Mouse (Mus musculus): ENCODE measurements around the gene Rnf114. TPM values are rescaled to one million over a fixed set of nuclear protein-coding genes. Genes with fewer than 3 reads are reported as not detected.

Rnf114 gene
- total and polyA plus RNA-seq, 2 experiments = 44.3 to 71.0 TPM

GRCm38 (mm10) chr2:167468444-167468843, 24.0 kb upstream of the Rnf114 start:
- H3K27me3 ChIP-seq (ENCODE audit: control insufficient read depth, insufficient read depth, low read length) = no peaks in the 10 kb centered on the region
- WGBS = 95% methylated on average over 6 of the region's 6 CpGs
- no peaks in the 10 kb centered on the region for H3K79me2 ChIP-seq (ENCODE audit: control insufficient read depth, insufficient read depth, low read length)
- H3K4me3 ChIP-seq (ENCODE audit: insufficient read depth, low read depth, low read length) = no peak overlapping the region
- no peak overlapping the region for H3K9ac ChIP-seq (ENCODE audit: low read depth, low read length)
- peaks cover 9% of the 10 kb centered on the region; the same call in 1 of the 2 replicates for H3K36me3 ChIP-seq (ENCODE audit: control insufficient read depth, insufficient read depth, low read length)
- DNase-seq (ENCODE audit: extremely low read depth, low read depth, low spot score) = no peak
- no peaks in the 10 kb centered on the region for H3K4me1 ChIP-seq (ENCODE audit: control insufficient read depth, insufficient read depth, low read length)
- no peak overlapping the region for H3K27ac ChIP-seq (replicated peaks; ENCODE audit: insufficient read depth, low read depth, low read length)
- TF ChIP-seq CTCF (IDR thresholded peaks at IDR 0.05; ENCODE audit: low read depth, low read length) (no peak), POLR2A (IDR thresholded peaks at IDR 0.05; ENCODE audit: extremely low read depth, insufficient read depth, low read length) (no peak)

DNA sequence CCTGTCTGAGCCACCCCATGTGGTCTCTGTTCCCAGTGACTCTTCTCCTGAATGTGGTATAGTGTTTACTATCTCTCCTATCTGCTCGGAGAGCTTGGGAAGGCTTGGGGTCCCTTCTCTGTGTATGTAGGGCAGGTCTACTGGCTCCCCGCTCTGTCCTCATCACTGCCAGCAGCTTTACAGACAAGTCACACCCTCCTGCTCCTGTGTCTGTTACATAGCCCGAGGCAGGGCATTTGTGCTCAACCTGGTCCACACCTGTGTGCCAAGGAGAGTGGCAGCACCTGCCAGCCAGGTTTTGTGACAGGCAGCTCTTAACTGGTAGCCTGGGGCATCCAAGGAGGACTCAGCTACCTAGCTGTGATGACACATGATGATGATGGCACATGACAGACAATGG, 21.8 kb upstream of the Rnf114 start:
- Histone ChIP-seq H3K36me3 (ENCODE audit: control insufficient read depth, insufficient read depth, low read length) (peaks cover 7% of the 10 kb centered on the region; the same call in 1 of the 2 replicates), H3K79me2 (ENCODE audit: control insufficient read depth, insufficient read depth, low read length) (no peaks in the 10 kb centered on the region), H3K9ac (ENCODE audit: low read depth, low read length) (no peak overlapping the region), H3K4me1 (ENCODE audit: control insufficient read depth, insufficient read depth, low read length) (no peaks in the 10 kb centered on the region), H3K4me3 (ENCODE audit: insufficient read depth, low read depth, low read length) (no peak overlapping the region), H3K27ac (replicated peaks; ENCODE audit: insufficient read depth, low read depth, low read length) (no peak overlapping the region), H3K27me3 (ENCODE audit: control insufficient read depth, insufficient read depth, low read length) (no peaks in the 10 kb centered on the region)
- 88% methylated on average over 3 of the region's 3 CpGs for WGBS
- no peak for TF ChIP-seq CTCF (IDR thresholded peaks at IDR 0.05; ENCODE audit: low read depth, low read length)
- no peak for TF ChIP-seq POLR2A (IDR thresholded peaks at IDR 0.05; ENCODE audit: extremely low read depth, insufficient read depth, low read length)
- DNase-seq (ENCODE audit: extremely low read depth, low read depth, low spot score) = no peak

DNA sequence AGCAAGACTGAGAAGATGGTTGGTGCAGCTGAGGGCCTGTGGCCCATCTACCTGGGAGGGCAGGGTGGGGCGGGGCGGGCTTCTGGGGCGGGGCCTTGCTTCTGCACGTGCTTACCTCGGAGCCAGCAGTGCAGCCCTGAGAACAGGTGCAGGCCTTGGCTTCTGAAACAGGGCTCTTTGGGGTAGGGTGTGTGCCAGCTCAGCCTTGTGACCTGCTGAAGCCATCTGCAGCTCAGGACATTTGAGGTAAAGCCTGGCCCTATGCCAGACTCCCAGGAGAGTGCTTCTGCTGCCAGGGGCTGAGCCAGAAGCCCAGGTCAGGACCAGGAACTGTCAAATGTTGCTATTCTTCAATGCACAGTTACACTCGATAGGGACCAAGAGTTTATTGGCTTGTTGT, 20.9 kb upstream of the Rnf114 start:
- Histone ChIP-seq H3K27ac (replicated peaks; ENCODE audit: insufficient read depth, low read depth, low read length) (no peak overlapping the region), H3K79me2 (ENCODE audit: control insufficient read depth, insufficient read depth, low read length) (no peaks in the 10 kb centered on the region), H3K4me3 (ENCODE audit: insufficient read depth, low read depth, low read length) (no peak overlapping the region), H3K27me3 (ENCODE audit: control insufficient read depth, insufficient read depth, low read length) (no peaks in the 10 kb centered on the region), H3K9ac (ENCODE audit: low read depth, low read length) (no peak overlapping the region), H3K36me3 (ENCODE audit: control insufficient read depth, insufficient read depth, low read length) (peaks cover 4% of the 10 kb centered on the region; the same call in 1 of the 2 replicates), H3K4me1 (ENCODE audit: control insufficient read depth, insufficient read depth, low read length) (no peaks in the 10 kb centered on the region)
- 90% methylated on average over 6 of the region's 6 CpGs for WGBS
- no peak for DNase-seq (ENCODE audit: extremely low read depth, low read depth, low spot score)
- TF ChIP-seq POLR2A (IDR thresholded peaks at IDR 0.05; ENCODE audit: extremely low read depth, insufficient read depth, low read length) = no peak
- TF ChIP-seq CTCF (IDR thresholded peaks at IDR 0.05; ENCODE audit: low read depth, low read length) = no peak

GRCm38 (mm10) chr2:167474218-167474617, 18.2 kb upstream of the Rnf114 start:
- Histone ChIP-seq H3K4me1 (ENCODE audit: control insufficient read depth, insufficient read depth, low read length) (no peaks in the 10 kb centered on the region), H3K36me3 (ENCODE audit: control insufficient read depth, insufficient read depth, low read length) (peaks cover 3% of the 10 kb centered on the region; the same call in 1 of the 2 replicates), H3K27me3 (ENCODE audit: control insufficient read depth, insufficient read depth, low read length) (no peaks in the 10 kb centered on the region), H3K9ac (ENCODE audit: low read depth, low read length) (no peak overlapping the region), H3K79me2 (ENCODE audit: control insufficient read depth, insufficient read depth, low read length) (no peaks in the 10 kb centered on the region), H3K27ac (replicated peaks; ENCODE audit: insufficient read depth, low read depth, low read length) (no peak overlapping the region), H3K4me3 (ENCODE audit: insufficient read depth, low read depth, low read length) (no peak overlapping the region)
- 88% methylated on average over 6 of the region's 6 CpGs for WGBS
- no peak for DNase-seq (ENCODE audit: extremely low read depth, low read depth, low spot score)
- TF ChIP-seq POLR2A (IDR thresholded peaks at IDR 0.05; ENCODE audit: extremely low read depth, insufficient read depth, low read length) = no peak
- TF ChIP-seq CTCF (IDR thresholded peaks at IDR 0.05; ENCODE audit: low read depth, low read length) = no peak

DNA sequence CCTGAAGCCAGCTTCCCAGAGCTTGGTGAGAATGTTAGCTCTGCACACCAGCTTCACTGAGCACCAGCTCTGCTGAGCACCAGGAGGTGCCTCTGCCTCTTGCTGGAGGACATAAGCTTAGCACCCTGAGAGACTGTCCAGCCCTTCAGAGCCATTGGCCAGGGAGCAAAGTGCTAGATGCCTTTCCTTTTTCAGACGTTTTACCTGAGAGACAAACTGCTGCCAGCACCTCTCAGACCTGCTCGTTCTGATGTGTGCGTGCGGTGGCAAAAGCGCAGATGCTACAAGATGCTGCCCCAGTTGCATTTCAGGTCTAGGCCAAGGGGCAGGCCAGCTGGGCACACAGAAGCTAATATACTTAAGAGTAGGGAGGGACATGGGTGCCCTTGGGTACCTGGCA, 16.8 kb upstream of the Rnf114 start:
- Histone ChIP-seq H3K9ac (ENCODE audit: low read depth, low read length) (no peak overlapping the region), H3K27me3 (ENCODE audit: control insufficient read depth, insufficient read depth, low read length) (no peaks in the 10 kb centered on the region), H3K4me3 (ENCODE audit: insufficient read depth, low read depth, low read length) (no peak overlapping the region), H3K27ac (replicated peaks; ENCODE audit: insufficient read depth, low read depth, low read length) (no peak overlapping the region), H3K4me1 (ENCODE audit: control insufficient read depth, insufficient read depth, low read length) (no peaks in the 10 kb centered on the region), H3K36me3 (ENCODE audit: control insufficient read depth, insufficient read depth, low read length) (0 out of 2 replicates have a peak, but pooled peaks cover 2% of the 10 kb centered on the region), H3K79me2 (ENCODE audit: control insufficient read depth, insufficient read depth, low read length) (no peaks in the 10 kb centered on the region)
- WGBS = 81% methylated on average over 5 of the region's 5 CpGs
- TF ChIP-seq POLR2A (IDR thresholded peaks at IDR 0.05; ENCODE audit: extremely low read depth, insufficient read depth, low read length) = no peak
- TF ChIP-seq CTCF (IDR thresholded peaks at IDR 0.05; ENCODE audit: low read depth, low read length) = no peak
- DNase-seq (ENCODE audit: extremely low read depth, low read depth, low spot score) = no peak

DNA sequence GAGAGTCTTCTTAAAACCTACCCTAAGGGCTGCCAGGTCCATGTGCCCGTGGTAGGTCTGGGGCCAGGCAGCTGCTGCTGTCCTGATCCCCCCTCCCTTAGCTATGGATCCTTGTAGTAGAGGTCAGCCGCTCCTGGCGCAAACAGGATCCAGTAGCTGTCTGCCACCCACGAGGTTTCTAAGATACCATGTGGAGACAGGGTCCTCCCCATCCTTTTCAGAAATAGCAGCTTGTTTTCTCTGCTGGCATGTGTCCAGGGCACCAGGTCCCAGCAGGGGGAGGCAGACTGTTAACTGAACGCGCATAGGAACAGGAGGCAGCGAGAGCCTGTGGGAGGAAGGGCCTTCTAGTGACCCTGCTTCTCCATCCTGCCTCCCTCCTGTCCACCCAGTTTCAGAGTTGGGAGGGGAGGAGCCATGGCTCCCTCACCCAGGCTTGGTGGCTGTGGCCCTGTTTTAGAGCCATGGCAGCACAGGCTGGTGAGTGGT, 16.2 kb upstream of the Rnf114 start:
- no peak for DNase-seq (ENCODE audit: extremely low read depth, low read depth, low spot score)
- 34% methylated on average over 7 of the region's 7 CpGs for WGBS
- H3K27me3 ChIP-seq (ENCODE audit: control insufficient read depth, insufficient read depth, low read length) = no peaks in the 10 kb centered on the region
- H3K36me3 ChIP-seq (ENCODE audit: control insufficient read depth, insufficient read depth, low read length) = no peaks in the 10 kb centered on the region
- H3K9ac ChIP-seq (ENCODE audit: low read depth, low read length) = no peak overlapping the region
- no peaks in the 10 kb centered on the region for H3K79me2 ChIP-seq (ENCODE audit: control insufficient read depth, insufficient read depth, low read length)
- no peak for TF ChIP-seq CTCF (IDR thresholded peaks at IDR 0.05; ENCODE audit: low read depth, low read length)
- no peak for TF ChIP-seq POLR2A (IDR thresholded peaks at IDR 0.05; ENCODE audit: extremely low read depth, insufficient read depth, low read length)
- no peak overlapping the region for H3K27ac ChIP-seq (replicated peaks; ENCODE audit: insufficient read depth, low read depth, low read length)
- no peak overlapping the region for H3K4me3 ChIP-seq (ENCODE audit: insufficient read depth, low read depth, low read length)
- no peaks in the 10 kb centered on the region for H3K4me1 ChIP-seq (ENCODE audit: control insufficient read depth, insufficient read depth, low read length)
